Mouse (Mus musculus) midbrain, embryonic 11.5 days (tissue): ENCODE measurements around the gene Zfp385c. TPM values are rescaled to one million over a fixed set of nuclear protein-coding genes. Genes with fewer than 3 reads are reported as not detected.
A peak's percentile ranks its signal among the peaks of the same experiment; 100 is the strongest.

Source experiments
- ATAC-seq: fragments of 200-750 bp; cut with Nextera tagmentation; 2 replicates; pipeline ENCODE4 v1.8.0; 2017; ENCODE audit warnings: moderate TSS enrichment, moderate library complexity; ENCODE audit not compliant: low FRiP score
- DNase-seq: peaks from one replicate; pipeline ENCODE4 v3.0.0; 2015; ENCODE audit warnings: low spot score; ENCODE audit errors: missing footprints
- H3K27ac ChIP-seq: fragments of 300-500 bp; sonication (generic); 2 replicates; pipeline ENCODE4 v1.5.1; 2014; ENCODE audit warnings: low read depth, low read length
- H3K27me3 ChIP-seq: fragments of 300-500 bp; sonication (generic); 2 replicates; pipeline ENCODE4 v1.6.1; 2014; ENCODE audit warnings: mild to moderate bottlenecking, low read length, moderate library complexity, mixed read lengths; ENCODE audit not compliant: control insufficient read depth, insufficient read depth
- H3K36me3 ChIP-seq: fragments of 300-500 bp; sonication (generic); 2 replicates; pipeline ENCODE4 v1.6.1; 2014; ENCODE audit warnings: mild to moderate bottlenecking, low read length, moderate library complexity, mixed read lengths; ENCODE audit not compliant: control insufficient read depth, insufficient read depth
- H3K4me1 ChIP-seq: fragments of 300-500 bp; sonication (generic); 2 replicates; pipeline ENCODE4 v1.6.1; 2014; ENCODE audit warnings: low read length; ENCODE audit not compliant: control insufficient read depth, insufficient read depth
- H3K4me2 ChIP-seq: fragments of 300-500 bp; sonication (generic); 2 replicates; pipeline ENCODE4 v1.6.1; 2014; ENCODE audit warnings: mild to moderate bottlenecking, moderate library complexity
- H3K4me3 ChIP-seq: fragments of 300-500 bp; sonication (generic); 2 replicates; pipeline ENCODE4 v1.5.1; 2014; ENCODE audit warnings: low read depth, low read length
- H3K9ac ChIP-seq: fragments of 300-500 bp; sonication (generic); 2 replicates; pipeline ENCODE4 v1.6.1; 2014; ENCODE audit warnings: low read length
- H3K9me3 ChIP-seq: fragments of 300-500 bp; sonication (generic); 2 replicates; pipeline ENCODE4 v1.6.1; 2016; ENCODE audit warnings: low read length; ENCODE audit not compliant: control insufficient read depth
- WGBS: fragments of 180-500 bp; shearing (Covaris S2); extraction: QIAGEN DNeasy Blood & Tissue Kit; methylation state at CpG from one replicate; pipeline ENCODE4 v1.1.7; 2014; 5-methylcytosine and 5-hydroxymethylcytosine counted together
- polyA plus RNA-seq: library from polyadenylated mRNA; unstranded; fragments of >200 nt; fragmentation: Nextera tagmentation; extraction: Ambion mirVana; gene quantifications from 2 replicates; pipeline ENCODE4 v1.2.1, GENCODE M21; 2014

The Zfp385c gene
- polyA plus RNA-seq, 1 experiment from 2014 or later: not detected

- Histone ChIP-seq H3K9me3 (no peaks in the 10 kb centered on the region), H3K4me1 (peaks cover 17% of the 10 kb centered on the region), H3K4me2 (peak within 1 kb of the TSS; percentile 71), H3K36me3 (peaks cover 11% of the 10 kb centered on the region), H3K4me3 (peak within 1 kb of the TSS; percentile 91), H3K9ac (peak within 1 kb of the TSS; percentile 96), H3K27me3 (no peaks in the 10 kb centered on the region), H3K27ac (peak within 1 kb of the TSS; percentile 46; the same call in 1 of the 2 replicates)
- DNase-seq (peak; percentile 97), ATAC-seq (peak; percentile 90)
- 3% methylated on average over 48 of the region's 48 CpGs for WGBS
These were observed 19.7 kb upstream of the Zfp385c start, which contains the start of gene Kat2a for GRCm38 (mm10) chr11:100711783-100712615. Gene Kat2a, minus strand, starts transcription at chr11:100712465.

- H3K9ac ChIP-seq: no peak overlapping the region
- no peak overlapping the region for H3K27ac ChIP-seq
- ATAC-seq: no peak
- no peak overlapping the region for H3K4me2 ChIP-seq
- H3K27me3 ChIP-seq: no peaks in the 10 kb centered on the region
- no peak for DNase-seq
- WGBS: 93% methylated on average over 4 of the region's 4 CpGs
- peaks cover 17% of the 10 kb centered on the region for H3K4me1 ChIP-seq
- no peak overlapping the region for H3K4me3 ChIP-seq
- H3K36me3 ChIP-seq: peaks cover 7% of the 10 kb centered on the region
- no peaks in the 10 kb centered on the region for H3K9me3 ChIP-seq
These were observed 18.7 kb upstream of the Zfp385c start for GRCm38 (mm10) chr11:100710977-100711376.

GRCm38 (mm10) chr11:100710528-100710927, 18.3 kb upstream of the Zfp385c start:
- no peak for DNase-seq
- peaks cover 17% of the 10 kb centered on the region for H3K4me1 ChIP-seq
- no peak overlapping the region for H3K9ac ChIP-seq
- no peak overlapping the region for H3K27ac ChIP-seq
- WGBS: 95% methylated on average over 15 of the region's 15 CpGs
- H3K9me3 ChIP-seq: no peaks in the 10 kb centered on the region
- H3K4me2 ChIP-seq: no peak overlapping the region
- peaks cover 5% of the 10 kb centered on the region for H3K36me3 ChIP-seq
- no peak for ATAC-seq
- no peak overlapping the region for H3K4me3 ChIP-seq
- no peaks in the 10 kb centered on the region for H3K27me3 ChIP-seq

GRCm38 (mm10) chr11:100709201-100709810, 17.1 kb upstream of the Zfp385c start:
- 93% methylated on average over 9 of the region's 9 CpGs for WGBS
- Histone ChIP-seq H3K9ac (no peak overlapping the region), H3K9me3 (no peaks in the 10 kb centered on the region), H3K4me3 (no peak overlapping the region), H3K27ac (no peak overlapping the region), H3K27me3 (no peaks in the 10 kb centered on the region), H3K36me3 (peaks cover 11% of the 10 kb centered on the region), H3K4me1 (peaks cover 17% of the 10 kb centered on the region), H3K4me2 (no peak overlapping the region)
- DNase-seq (no peak), ATAC-seq (no peak)

- H3K27ac ChIP-seq: no peak overlapping the region
- DNase-seq (no peak), ATAC-seq (no peak)
- H3K9ac ChIP-seq: no peak overlapping the region; the same call in 1 of the 2 replicates
- H3K4me2 ChIP-seq: no peak overlapping the region
- no peaks in the 10 kb centered on the region for H3K9me3 ChIP-seq
- no peaks in the 10 kb centered on the region for H3K4me1 ChIP-seq
- WGBS: 93% methylated on average over 23 of the region's 23 CpGs
- peaks cover 11% of the 10 kb centered on the region for H3K36me3 ChIP-seq
- no peaks in the 10 kb centered on the region for H3K27me3 ChIP-seq
- no peak overlapping the region for H3K4me3 ChIP-seq
These were observed 13.0 kb upstream of the Zfp385c start for GRCm38 (mm10) chr11:100705095-100705747.

- DNase-seq (no peak), ATAC-seq (no peak)
- Histone ChIP-seq H3K36me3 (peaks cover 11% of the 10 kb centered on the region; the same call in 1 of the 2 replicates), H3K27me3 (no peaks in the 10 kb centered on the region), H3K4me2 (no peak within 1 kb of the TSS), H3K4me1 (no peaks in the 10 kb centered on the region), H3K9me3 (no peaks in the 10 kb centered on the region), H3K9ac (no peak within 1 kb of the TSS; the same call in 1 of the 2 replicates), H3K27ac (no peak within 1 kb of the TSS), H3K4me3 (no peak within 1 kb of the TSS)
- 76% methylated on average over 7 of the region's 7 CpGs for WGBS
These were observed 11.7 kb upstream of the Zfp385c start, which contains the start of gene Dhx58 for GRCm38 (mm10) chr11:100703851-100704531. Gene Dhx58, minus strand, starts transcription at chr11:100704271.

GRCm38 (mm10) chr11:100703366-100703765, 11.1 kb upstream of the Zfp385c start:
- Histone ChIP-seq H3K4me3 (no peak overlapping the region), H3K9me3 (no peaks in the 10 kb centered on the region), H3K36me3 (peaks cover 6% of the 10 kb centered on the region; the same call in 1 of the 2 replicates), H3K4me1 (no peaks in the 10 kb centered on the region), H3K27ac (no peak overlapping the region), H3K27me3 (no peaks in the 10 kb centered on the region), H3K4me2 (no peak overlapping the region), H3K9ac (no peak overlapping the region)
- ATAC-seq: no peak
- DNase-seq: no peak
- WGBS: 70% methylated on average over 11 of the region's 11 CpGs

GRCm38 (mm10) chr11:100702906-100703305, 10.7 kb upstream of the Zfp385c start:
- ATAC-seq: no peak
- Histone ChIP-seq H3K27me3 (no peaks in the 10 kb centered on the region), H3K9ac (no peak overlapping the region), H3K4me1 (no peaks in the 10 kb centered on the region), H3K27ac (no peak overlapping the region), H3K4me2 (no peak overlapping the region), H3K4me3 (no peak overlapping the region), H3K9me3 (no peaks in the 10 kb centered on the region), H3K36me3 (peaks cover 6% of the 10 kb centered on the region; the same call in 1 of the 2 replicates)
- 43% methylated on average over 7 of the region's 7 CpGs for WGBS
- DNase-seq: no peak
